Mouse (Mus musculus) retina, adult 2 months (tissue): Measurements from ENCODE around the gene Arid2.
A peak's percentile ranks its signal among the peaks of the same experiment; 100 is the strongest.
"Not testable (repeated sequence)": the region's sequence is repeated elsewhere in the genome, so short reads cannot be mapped to it uniquely, and the experiment has no call there.

Experiments
- DNase-seq: peaks from one replicate; pipeline ENCODE4 v3.0.0-alpha.2; 2012; ENCODE audit warnings: low read depth, low spot score

Arid2 gene

DNA sequence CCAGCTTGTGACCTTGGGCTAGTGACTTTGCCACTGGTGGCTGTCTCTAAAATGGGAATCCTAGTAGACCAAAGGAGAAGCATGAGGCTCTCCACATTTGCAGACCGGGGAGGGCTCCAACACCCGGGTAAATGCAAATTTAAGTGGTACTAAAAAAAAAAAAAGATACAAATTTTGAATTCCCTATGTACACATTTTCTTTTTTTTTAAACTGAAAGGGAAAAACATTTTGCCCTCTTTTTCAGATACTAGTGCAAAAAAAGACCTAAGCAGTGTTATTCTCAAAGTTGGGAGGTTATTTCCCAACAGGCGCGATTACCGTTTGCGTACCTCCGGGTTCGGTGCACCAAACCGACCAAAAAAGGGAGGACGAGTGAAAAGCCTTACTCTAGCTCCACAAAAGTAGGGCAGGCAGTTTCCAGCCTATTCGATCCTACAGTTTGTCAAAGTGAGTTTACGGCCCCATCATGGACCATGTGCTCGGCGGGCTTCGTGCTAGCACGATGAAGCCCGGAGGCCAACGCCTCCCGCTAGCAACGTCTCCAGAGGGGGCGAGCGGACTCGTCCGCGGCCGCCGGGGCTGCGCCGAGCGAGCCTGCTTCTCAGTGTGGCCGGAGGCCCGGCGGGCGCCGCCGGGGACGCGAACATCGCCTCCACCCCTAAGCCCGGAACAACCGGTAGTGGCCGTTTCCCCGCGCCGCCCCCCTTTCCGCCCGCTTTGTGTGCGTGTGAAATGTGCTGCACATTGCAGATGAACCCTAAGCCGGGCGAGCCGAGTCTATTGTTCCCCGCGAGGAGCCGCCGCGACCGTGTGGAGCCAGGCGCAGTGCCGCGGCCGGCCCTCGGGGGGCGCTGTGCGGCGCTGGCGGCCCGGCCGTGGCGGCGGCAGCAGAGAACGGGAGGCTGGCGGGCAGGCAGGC lies 1.0 kb upstream of the Arid2 start:
- peak; percentile 83 for DNase-seq

DNA sequence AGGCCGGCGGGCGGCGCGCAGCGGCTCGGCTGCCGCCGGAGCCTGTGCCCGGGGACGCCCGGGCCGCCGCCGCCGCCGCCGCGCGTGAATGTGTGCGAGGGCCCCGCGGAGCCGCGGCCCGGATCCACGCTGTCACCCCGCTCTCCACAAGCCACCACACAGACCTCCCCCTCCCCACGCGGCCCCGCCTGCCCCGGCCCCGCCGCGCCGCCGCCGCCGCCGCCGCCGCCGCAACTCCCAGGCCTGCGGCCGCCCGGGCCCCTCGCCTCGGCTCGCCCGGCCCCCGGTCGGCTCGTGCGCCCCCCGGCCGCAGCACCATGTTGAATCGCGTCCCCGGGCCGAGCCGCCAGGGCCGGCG lies 404 bp upstream of the Arid2 start:
- no peak for DNase-seq

DNA sequence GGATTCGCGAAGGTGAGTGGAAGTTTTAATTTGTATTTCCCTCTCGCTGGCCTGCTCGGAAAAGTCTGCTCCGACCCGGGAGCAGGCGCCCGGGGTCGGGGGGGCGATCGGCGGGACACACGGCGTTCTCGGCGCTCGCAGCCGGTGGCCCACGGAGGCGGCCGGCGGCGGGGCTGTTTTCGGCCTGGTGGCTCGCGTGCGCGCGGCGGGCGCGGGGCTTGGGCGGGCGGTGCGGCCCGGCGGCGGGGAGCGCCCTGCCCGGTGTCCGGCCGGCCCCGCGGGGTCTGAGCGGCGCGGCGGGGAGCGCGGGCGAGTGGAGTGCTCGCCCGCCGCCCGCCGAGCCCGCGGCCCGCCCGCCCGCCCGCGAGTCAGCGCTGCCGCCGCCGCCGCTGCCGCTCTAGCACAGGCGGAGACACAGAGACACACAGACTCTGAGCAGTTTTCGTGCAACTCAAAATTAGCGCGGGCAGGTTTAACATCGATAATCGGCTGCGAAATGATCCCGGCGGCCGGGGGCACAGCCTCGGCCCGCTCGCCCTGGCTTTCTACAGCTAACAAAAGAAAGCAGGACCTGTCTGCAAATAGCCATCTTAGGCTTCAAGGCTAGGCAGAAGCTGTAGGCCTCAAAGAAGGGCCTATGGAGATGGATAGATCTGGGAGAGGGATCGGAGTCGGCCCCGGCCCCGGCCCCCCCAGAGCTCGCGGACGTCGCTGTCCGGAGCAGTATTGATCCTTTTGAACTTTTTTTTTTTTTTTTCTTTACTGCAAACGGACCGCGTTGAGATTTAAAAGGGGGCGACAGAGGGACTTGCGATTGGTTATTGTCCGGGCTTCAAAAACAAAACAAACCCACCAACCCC lies 888 bp downstream of the Arid2 start:
- no peak for DNase-seq

DNA sequence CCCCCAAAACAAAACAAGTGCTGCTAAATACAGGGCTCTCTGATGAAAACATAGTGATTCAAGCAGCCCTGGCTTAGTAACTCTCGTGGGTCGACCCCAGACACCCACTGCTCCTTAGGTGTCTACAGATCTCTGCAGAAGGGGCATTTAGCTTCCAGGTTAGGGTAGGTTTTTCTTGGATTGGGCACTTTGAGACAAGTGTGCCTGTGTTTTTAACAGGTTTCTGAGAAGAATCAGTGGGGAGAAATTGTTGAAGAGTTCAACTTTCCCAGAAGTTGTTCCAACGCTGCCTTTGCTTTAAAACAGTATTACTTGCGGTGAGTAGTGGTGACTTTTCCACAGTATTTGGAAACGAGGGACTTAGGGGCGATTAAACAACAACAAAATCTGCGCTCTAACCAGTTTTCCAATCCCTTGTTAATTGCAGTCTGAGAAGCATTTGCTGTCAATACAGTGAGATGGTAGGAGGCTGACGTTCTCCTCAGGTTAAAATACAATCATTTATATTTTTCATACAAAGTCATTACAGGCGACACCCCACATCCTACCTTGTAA lies 1.6 kb downstream of the Arid2 start:
- no peak for DNase-seq

DNA sequence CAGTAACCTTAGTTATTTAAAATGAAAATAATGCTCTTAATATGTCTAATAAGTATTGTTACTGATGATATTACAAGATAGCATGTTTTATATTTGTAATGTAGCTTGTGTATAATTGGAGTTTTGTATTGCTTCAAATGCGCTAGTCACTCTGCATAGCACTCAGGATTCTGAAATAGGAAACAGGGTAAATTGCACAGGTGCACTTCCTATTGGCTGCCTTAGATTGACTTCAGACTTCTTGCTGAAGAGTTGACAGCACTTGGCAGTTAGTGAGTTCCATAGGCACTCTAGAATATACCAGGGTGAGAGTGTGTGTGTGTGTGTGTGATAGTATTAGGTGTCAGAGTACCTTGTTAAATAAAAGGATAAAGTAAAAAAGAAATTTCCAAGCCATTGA lies 2.7 kb downstream of the Arid2 start:
- no peak for DNase-seq

DNA sequence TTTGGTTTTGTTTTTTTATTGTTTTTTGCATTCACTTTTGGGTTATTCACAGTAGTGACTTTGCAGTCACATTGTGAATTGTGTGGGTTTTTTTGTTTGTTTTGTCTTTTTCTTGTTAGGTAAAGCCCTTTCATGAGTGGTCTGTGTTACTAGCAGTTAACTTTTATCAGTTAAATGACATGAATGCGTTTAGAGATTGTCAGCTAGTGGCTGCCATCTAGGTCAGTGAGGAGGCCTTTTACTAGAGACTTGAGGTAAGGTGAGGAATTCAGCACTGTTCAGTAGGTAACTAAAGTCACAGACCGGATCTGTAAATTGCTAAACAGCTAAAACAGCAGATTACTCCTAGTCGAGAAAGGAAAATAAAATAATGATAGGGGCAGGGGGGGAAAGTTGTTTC lies 6.1 kb downstream of the Arid2 start:
- DNase-seq = no peak

DNA sequence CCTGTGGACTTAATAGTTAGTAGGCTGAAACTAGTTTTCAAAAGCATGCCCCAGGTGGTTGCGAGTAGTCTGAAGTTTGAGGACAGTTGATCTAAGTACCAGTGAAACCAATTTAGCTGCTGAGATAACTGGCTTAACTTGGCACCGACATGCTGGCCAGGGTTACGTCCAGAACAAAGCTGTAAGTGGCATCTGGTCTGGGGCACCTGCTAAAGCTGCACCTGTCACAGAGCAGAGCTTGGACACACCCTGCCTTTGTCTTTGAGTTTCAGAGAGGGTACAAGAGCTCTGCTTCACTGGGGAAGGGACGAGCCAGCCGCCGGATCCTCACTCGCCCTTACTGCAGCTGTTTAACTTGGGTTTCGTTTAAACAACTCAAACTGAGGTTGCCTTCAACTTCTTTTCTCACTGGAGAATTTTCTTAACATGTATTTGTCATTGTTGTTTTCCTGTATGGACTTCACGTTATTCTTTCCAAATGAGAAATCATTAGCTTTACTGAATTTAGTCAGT lies 9.8 kb downstream of the Arid2 start:
- DNase-seq = no peak

DNA sequence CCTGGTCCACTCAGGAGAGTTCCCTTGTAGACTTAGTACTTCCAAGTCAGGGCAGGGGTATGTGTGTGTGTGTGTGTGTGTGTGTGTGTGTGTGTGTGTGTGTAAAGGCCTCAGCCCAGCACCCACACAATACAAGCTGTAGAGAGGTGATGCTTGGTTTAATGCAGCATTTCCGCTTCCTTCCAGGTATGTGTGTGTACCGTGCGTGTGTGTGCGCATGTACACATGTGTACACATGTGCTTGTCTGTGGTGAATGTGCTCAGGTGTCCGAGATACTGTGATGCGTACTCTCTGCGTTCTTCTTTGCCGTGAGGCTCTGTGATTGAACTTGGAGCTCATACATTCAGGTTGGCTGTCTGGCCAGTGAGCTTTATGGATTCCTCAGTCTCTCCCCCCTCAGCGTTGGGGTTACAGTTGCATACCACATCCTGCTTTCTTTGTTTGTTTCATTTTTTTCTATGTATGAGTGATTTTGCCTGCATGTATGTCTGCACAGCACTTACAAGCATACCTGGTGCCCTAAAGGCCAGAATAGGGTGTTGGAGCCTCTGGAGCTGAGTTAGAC lies 10.4 kb downstream of the Arid2 start:
- DNase-seq = no peak

DNA sequence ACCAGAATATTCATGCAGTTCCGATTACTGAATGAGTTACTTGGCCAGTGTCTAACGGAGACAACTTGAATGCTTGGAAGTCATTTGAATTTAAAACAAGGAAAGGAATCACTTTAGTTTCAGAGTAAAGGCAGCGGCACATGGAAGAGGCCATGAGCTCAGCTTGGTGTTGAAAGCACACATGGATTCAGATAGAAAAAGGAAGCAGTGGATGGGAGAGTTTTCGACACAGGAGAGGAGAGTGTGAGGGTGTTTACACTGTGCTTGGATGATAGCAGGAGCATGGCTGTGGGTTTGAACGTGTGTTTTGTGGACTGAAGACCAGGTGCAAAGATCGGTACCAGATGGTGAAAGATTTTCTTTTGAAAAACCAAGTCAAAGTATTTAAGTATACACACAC lies 22.0 kb downstream of the Arid2 start:
- DNase-seq = no peak

DNA sequence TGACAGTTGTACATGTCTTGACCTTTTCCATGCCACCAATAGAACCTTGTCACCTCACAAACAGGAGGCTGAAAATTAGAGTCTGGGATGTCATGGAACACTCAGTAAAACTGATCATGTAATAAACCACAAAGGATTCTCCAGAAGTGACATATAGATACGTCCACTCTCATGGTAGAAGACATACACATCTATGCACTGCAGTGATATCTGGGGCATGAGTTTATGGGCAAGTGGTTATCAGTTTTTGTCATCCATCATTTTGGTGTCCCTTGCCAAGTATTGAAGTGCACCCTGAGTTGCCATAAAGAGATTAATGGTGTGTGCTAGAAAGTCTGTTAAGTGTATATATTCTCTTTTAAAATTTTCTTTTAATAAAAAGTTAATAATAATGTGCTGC lies 25.6 kb downstream of the Arid2 start:
- no peak for DNase-seq

DNA sequence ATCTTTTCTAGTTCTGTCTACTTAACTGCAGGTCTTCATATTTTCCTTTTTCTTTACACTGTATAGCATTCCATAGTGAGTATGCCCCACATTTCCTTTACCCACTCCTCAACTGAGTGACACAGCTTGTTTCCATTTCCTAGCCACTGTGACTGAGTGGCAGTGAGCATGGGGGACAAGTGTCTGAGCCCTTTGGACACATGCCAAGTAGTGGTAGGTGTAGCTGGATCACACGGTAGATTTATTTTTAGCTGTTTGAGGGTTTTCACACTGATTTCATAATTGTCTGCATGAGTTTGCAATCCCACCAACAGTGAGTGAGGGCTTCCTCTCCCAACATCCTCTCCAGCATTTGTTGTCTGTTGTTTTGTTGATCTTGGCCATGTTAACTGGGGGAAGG lies 28.3 kb downstream of the Arid2 start:
- DNase-seq = no peak

DNA sequence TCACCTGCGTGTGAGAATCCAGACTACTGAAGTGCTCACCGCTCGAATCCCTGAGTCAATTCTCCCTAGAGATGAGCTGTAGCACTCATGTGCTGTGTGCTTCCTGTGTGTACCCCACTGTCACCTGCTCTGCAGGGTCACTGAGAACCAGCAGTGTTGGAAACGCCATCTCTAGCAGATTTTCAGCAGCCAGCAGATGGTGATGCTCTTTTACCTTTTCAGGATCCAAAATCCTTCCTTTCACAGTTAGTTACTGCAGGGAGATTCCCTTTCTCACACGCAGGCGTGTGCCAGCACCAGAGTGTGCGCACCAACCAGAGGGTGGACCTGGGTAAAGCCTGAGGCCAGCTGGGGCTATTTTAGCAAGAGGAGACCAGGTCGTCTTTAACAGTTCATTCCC lies 32.0 kb downstream of the Arid2 start:
- no peak for DNase-seq

DNA sequence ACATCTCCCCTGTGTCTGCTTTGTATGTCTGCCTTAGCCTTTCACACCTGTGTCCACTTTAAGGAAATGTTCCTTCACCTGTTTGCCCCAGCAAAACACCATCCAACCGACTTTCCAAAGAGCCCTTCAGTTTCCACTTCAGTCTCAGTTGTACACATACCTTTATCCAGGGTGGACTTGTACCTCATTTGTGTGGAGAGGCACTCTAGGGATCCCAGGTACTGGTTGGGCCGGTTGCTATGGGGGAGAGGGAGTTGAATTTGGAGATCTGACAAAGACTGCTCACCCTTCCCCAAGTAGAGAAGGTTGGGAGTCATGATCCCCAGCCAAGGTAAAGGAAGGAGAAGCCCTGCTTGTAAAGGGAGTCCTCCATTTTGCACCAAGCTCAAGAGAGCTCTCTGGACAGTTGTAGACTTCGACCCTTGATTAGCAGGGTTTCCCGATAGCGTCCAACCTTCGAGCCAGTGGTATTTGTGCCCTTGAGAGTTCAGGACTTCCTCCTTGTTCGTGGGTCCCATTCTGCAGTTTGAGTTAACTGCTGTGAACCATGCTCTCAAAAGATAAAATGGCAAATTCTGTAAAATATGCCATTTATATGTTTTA lies 38.5 kb downstream of the Arid2 start:
- no peak for DNase-seq

DNA sequence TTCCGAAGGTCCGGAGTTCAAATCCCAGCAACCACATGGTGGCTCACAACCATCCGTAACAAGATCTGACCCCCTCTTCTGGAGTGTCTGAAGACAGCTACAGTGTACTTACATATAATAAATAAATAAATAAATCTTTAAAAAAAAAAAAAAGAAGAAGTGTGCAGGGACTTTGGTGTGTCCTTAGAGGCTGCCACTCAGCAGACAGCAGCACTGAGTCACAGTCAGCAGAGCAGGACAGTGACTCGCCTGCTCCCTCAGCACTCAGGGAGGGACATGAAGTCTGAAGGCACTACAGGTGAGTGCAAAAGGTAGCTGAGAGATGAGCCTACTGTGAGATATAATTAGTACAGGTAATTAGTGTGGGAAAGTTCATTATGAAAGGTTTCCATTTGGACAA lies 41.4 kb downstream of the Arid2 start:
- not testable (repeated sequence) for DNase-seq

DNA sequence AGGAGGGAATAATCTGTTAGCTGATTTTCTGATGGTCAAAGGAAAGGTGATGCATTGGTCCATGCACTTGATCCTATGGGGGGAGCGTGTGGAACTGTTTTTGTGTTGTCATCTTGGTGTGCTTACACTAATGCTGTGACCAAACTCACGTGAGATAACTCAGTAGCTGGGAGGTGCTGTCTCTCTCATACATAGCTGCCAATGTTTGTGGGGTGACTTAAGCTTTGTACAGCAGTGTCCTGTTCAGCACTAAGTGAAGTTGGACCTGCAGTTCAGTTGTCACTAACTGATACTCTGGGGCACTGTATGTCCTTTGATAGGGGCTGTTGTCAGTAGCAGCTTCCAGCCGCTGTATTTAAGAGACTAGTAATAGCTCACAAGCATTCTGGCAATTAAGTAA lies 43.2 kb downstream of the Arid2 start:
- no peak for DNase-seq

DNA sequence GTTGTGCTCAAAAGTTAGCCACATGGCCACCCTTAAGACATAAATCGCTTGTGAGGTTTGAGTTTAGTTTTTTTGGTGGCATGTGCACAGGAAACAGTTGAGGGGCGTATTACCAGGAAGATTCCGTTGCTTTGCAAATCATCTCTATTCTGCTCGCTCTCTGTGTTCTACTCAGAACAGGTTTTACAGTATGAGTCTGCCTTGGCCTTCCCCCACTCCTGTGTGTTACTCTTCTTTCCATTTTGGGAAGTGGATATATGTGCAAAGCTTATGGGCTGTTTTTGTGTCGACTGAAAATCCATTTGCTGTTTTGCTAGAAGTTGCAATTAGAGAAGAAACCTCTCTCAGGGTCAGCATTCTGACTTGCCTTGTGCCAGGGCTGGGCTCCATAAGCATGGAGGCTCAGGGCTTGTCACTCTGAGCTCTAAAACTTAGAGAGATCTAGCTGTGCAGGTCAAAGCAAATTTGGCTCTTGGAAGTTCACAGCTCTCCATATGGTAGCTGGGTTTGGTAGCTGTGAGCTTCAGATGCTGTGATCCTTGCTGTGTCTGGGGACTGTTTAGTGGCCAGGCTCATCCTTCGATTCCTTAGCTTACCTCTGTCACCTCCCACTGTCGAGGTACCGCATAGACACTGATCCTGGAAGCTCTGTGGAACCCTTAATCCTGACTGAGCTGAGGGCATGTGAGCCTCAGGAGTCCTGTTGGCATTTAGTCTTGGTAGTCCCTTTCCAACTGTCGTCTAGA lies 45.3 kb downstream of the Arid2 start:
- DNase-seq = no peak

DNA sequence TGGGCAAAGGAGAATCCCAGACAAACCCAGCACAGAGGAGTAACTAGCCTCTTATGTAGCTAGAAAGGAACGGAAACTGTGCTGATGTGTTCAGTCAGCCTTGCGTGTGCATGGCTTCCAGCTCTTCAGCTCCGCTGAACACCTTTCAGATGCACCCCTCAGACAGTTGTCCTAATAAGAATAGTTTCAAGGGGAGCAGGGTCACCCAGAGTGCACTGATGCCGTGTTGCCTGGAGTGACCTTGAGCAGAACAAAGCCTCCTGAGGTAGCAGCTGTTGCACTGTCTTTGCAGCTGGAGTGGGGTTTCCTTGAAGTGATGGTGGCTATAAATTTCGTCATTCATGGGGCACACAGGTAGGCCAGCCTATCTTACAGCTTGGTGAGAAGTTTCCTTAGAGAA lies 46.0 kb downstream of the Arid2 start:
- no peak for DNase-seq

DNA sequence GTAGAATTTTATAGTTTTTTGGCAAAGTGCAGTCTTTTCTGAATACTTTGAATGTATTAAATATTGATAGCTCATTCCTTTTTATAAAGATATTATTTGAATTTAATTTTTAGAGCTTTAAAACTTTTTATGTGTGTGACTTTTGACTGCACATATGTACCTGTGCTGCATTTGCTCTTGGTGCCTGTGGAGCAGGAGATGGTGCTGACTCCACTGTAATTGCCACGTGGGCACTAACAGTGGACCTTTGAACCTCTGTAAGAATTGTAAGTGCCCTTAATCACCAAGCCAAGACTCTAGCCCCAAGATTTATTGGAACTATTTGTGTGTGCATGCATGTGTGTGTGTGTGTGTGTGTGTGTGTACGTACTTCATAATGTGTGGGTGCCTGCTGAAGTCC lies 53.6 kb downstream of the Arid2 start:
- DNase-seq = no peak

DNA sequence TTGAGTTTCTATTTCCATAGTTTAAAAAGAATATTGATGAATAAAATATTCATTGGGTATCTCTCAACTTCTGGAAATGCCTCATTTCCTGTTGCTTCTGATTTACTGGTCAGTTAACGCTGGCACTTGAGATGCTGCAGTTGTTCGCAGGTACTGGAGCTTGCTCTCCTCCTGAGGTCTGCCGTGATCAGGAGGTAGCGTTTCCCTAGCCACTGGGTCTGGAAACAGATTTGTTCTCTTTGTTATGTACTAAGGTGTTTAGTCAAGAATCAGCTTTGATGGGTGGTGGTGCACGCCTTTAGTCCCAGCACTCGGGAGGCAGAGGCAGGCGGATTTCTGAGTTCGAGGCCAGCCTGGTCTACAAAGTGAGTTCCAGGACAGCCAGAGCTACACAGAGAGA lies 54.8 kb downstream of the Arid2 start:
- no peak for DNase-seq

DNA sequence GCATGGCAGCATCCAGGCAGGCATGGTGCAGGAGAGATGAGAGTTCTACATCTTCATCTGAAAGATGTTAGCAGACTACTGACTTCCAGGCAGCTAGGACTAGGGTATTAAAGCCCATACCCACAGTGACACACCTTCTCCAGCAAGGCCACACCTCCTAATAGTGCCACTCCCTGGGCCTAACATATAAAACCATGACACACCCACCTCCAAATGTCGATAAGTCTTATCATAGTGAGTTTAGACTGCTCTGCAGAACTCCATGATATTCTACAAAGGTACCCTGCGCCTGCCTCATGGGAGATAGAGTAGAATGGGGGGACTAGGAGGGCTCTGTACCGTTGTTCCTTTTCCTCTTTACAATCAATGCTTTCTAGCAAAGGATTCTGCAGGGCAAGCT lies 55.6 kb downstream of the Arid2 start:
- DNase-seq = no peak
